Mouse (Mus musculus) CD4-positive, CD25-positive, alpha-beta regulatory T cell, adult 4 months (primary cell): ENCODE data around the gene Abhd12. TPM values are rescaled to one million over a fixed set of nuclear protein-coding genes. Genes with fewer than 3 reads are reported as not detected.
"Not testable (repeated sequence)": the region's sequence is repeated elsewhere in the genome, so short reads cannot be mapped to it uniquely, and the experiment has no call there.

Experiments used
- ATAC-seq: one replicate; pipeline ENCODE4 v1.8.0; 2017
- polyA plus RNA-seq, 2 experiments: library from polyadenylated mRNA; unstranded; fragments of 100-300 nt; shearing (Covaris generic); gene quantifications; one replicate each; pipeline ENCODE4 v1.2.1; 2017

Abhd12 gene
- 10 to 100 TPM; 11.2 to 14.5 TPM for polyA plus RNA-seq

GRCm38 (mm10) chr2:150904272-150904935, at the start of gene Abhd12:
Abhd12 (minus strand) TSS chr2:150904741.
- ATAC-seq: peak; percentile 91

GRCm38 (mm10) chr2:150951201-150951600, 46.7 kb upstream of the Abhd12 start:
- ATAC-seq: no peak

- ATAC-seq: no peak
These were observed 45.5 kb upstream of the Abhd12 start for GRCm38 (mm10) chr2:150950056-150950455.

GRCm38 (mm10) chr2:150949652-150950051, 45.1 kb upstream of the Abhd12 start:
- ATAC-seq: no peak

- no peak for ATAC-seq
These were observed 44.2 kb upstream of the Abhd12 start for GRCm38 (mm10) chr2:150948786-150949185.

- ATAC-seq: not testable (repeated sequence)
These were observed 43.5 kb upstream of the Abhd12 start for GRCm38 (mm10) chr2:150947880-150948611.

GRCm38 (mm10) chr2:150947341-150947740, 42.8 kb upstream of the Abhd12 start:
- not testable (repeated sequence) for ATAC-seq

- ATAC-seq: no peak
These were observed 39.5 kb upstream of the Abhd12 start for GRCm38 (mm10) chr2:150944017-150944416.

- no peak for ATAC-seq
These were observed 30.1 kb upstream of the Abhd12 start for GRCm38 (mm10) chr2:150934659-150935058.

GRCm38 (mm10) chr2:150933482-150933881, 28.9 kb upstream of the Abhd12 start:
- ATAC-seq: no peak

GRCm38 (mm10) chr2:150930806-150931205, 26.3 kb upstream of the Abhd12 start:
- no peak for ATAC-seq

GRCm38 (mm10) chr2:150929156-150929555, 24.6 kb upstream of the Abhd12 start:
- no peak for ATAC-seq

- peak; percentile 80 for ATAC-seq
These were observed 22.6 kb upstream of the Abhd12 start for GRCm38 (mm10) chr2:150927038-150927720.

- ATAC-seq: no peak
These were observed 19.0 kb upstream of the Abhd12 start for GRCm38 (mm10) chr2:150923505-150923904.

GRCm38 (mm10) chr2:150923026-150923425, 18.5 kb upstream of the Abhd12 start:
- ATAC-seq: no peak

GRCm38 (mm10) chr2:150922165-150922564, 17.6 kb upstream of the Abhd12 start:
- no peak for ATAC-seq

- no peak for ATAC-seq
These were observed 17.2 kb upstream of the Abhd12 start for GRCm38 (mm10) chr2:150921697-150922096.

- ATAC-seq: no peak
These were observed 16.0 kb upstream of the Abhd12 start for GRCm38 (mm10) chr2:150920543-150920942.

GRCm38 (mm10) chr2:150918720-150919119, 14.2 kb upstream of the Abhd12 start:
- ATAC-seq: peak; percentile 79

GRCm38 (mm10) chr2:150915786-150916185, 11.2 kb upstream of the Abhd12 start:
- no peak for ATAC-seq

- peak; percentile 50 for ATAC-seq
These were observed 10.4 kb upstream of the Abhd12 start for GRCm38 (mm10) chr2:150914781-150915515.

GRCm38 (mm10) chr2:150910295-150910881, 5.8 kb upstream of the Abhd12 start:
- no peak for ATAC-seq
